Mouse (Mus musculus) forebrain, embryonic 10.5 days (tissue): ENCODE data around the gene Hyou1. TPM values are rescaled to one million over a fixed set of nuclear protein-coding genes. Genes with fewer than 3 reads are reported as not detected.
A peak's percentile ranks its signal among the peaks of the same experiment; 100 is the strongest.

ENCODE experiments used
- DNase-seq: peaks from one replicate; pipeline ENCODE4 v3.0.0-alpha.2; 2017; ENCODE audit warnings: low spot score; ENCODE audit errors: extremely low spot score
- H3K27ac ChIP-seq: fragments of 300-500 bp; sonication (generic); 2 replicates; pipeline ENCODE4 v1.5.1; 2016; ENCODE audit warnings: mild to moderate bottlenecking
- H3K27me3 ChIP-seq: fragments of 300-500 bp; sonication (generic); 2 replicates; pipeline ENCODE4 v1.6.1; 2016; ENCODE audit warnings: mild to moderate bottlenecking; ENCODE audit not compliant: poor library complexity, severe bottlenecking
- H3K36me3 ChIP-seq: fragments of 300-500 bp; sonication (generic); replicated peaks from 2 replicates; pipeline ENCODE4 v1.6.1; 2016; ENCODE audit warnings: mild to moderate bottlenecking, moderate library complexity
- H3K4me1 ChIP-seq: fragments of 300-500 bp; sonication (generic); 2 replicates; pipeline ENCODE4 v1.6.1; 2016
- H3K4me3 ChIP-seq: fragments of 300-500 bp; sonication (generic); 2 replicates; pipeline ENCODE4 v1.5.1; 2016; ENCODE audit warnings: mild to moderate bottlenecking, moderate library complexity
- H3K9me3 ChIP-seq: fragments of 300-500 bp; sonication (generic); 2 replicates; pipeline ENCODE4 v1.6.1; 2016; ENCODE audit warnings: mild to moderate bottlenecking, moderate library complexity
- WGBS: fragments of 180-500 bp; shearing (Covaris S2); methylation state at CpG from one replicate; pipeline ENCODE4 v1.1.7; 2016; 5-methylcytosine and 5-hydroxymethylcytosine counted together
- polyA plus RNA-seq: library from polyadenylated mRNA; unstranded; fragments of >200 nt; fragmentation: Nextera tagmentation; extraction: Ambion mirVana; gene quantifications from 2 replicates; pipeline ENCODE4 v1.2.1, GENCODE M21; 2016

The Hyou1 gene
- polyA plus RNA-seq, 1 experiment from 2014 or later, result 38.7 TPM

GRCm38 (mm10) chr9:44342173-44342572 is 37.1 kb upstream of the Hyou1 start:
- H3K36me3 ChIP-seq, result peaks cover 66% of the 10 kb centered on the region
- no peak for DNase-seq

GRCm38 (mm10) chr9:44342605-44343004 is 36.7 kb upstream of the Hyou1 start:
- Histone ChIP-seq H3K4me3 (peak overlapping the region; percentile 88), H3K27ac (peak overlapping the region; percentile 97), H3K4me1 (peaks cover 32% of the 10 kb centered on the region), H3K36me3 (peaks cover 66% of the 10 kb centered on the region), H3K9me3 (no peaks in the 10 kb centered on the region), H3K27me3 (no peaks in the 10 kb centered on the region)
- no peak for DNase-seq
- 96% methylated on average over 1 of the region's 1 CpGs for WGBS

More at GRCm38 (mm10) chr9:44342173-44342572, 37.1 kb upstream of the Hyou1 start:
- Histone ChIP-seq H3K27me3 (no peaks in the 10 kb centered on the region), H3K4me1 (peaks cover 36% of the 10 kb centered on the region), H3K27ac (peak overlapping the region; percentile 97), H3K9me3 (no peaks in the 10 kb centered on the region), H3K4me3 (peak overlapping the region; percentile 88)
- 81% methylated on average over 3 of the region's 3 CpGs for WGBS

- WGBS, result 14% methylated on average over 6 of the region's 6 CpGs
- H3K9me3 ChIP-seq, result no peaks in the 10 kb centered on the region
- peaks cover 66% of the 10 kb centered on the region for H3K36me3 ChIP-seq
- H3K4me3 ChIP-seq, result peak overlapping the region; percentile 88
- no peaks in the 10 kb centered on the region for H3K27me3 ChIP-seq
- H3K27ac ChIP-seq, result peak overlapping the region; percentile 97
- peaks cover 29% of the 10 kb centered on the region for H3K4me1 ChIP-seq
- no peak for DNase-seq
Measured at GRCm38 (mm10) chr9:44343290-44343689, 36.0 kb upstream of the Hyou1 start.

DNA sequence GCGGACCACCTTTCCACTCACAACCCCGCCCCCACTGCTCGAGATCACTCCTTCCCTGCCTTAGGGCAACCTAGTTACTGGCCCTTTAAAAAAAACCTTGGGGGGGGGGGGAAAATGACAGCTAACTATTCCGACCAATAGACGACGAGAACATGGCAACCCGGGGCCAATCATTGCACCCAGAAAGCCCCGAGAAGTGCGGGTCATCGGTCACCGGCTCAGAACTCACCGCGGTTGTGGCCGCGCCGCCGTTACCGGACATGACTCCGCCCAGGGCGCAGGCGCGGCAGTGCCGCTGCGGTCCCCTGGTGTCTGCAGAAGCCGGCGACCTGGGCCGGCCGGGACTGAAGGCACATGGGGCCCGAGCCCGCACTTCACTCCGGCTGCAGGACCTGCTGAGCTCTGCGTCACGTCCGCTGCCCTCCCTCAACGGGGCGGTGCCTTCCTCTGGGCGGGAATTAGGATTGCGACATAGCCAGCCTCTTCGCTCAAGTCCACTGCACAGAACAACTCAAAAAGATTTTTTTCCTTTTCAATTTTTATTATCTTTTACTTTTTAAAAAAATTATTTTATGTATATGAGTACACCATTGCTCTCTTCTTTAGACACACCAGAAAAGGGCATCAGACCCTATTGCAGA is 35.4 kb upstream of the Hyou1 start, which contains the start of gene Hmbs:
Gene Hmbs, minus strand, starts transcription at position 448 of the 641 bp plus-strand sequence.
- Histone ChIP-seq H3K27me3 (no peaks in the 10 kb centered on the region), H3K4me3 (peak within 1 kb of the TSS; percentile 88), H3K9me3 (no peaks in the 10 kb centered on the region), H3K36me3 (peaks cover 66% of the 10 kb centered on the region), H3K4me1 (peaks cover 29% of the 10 kb centered on the region), H3K27ac (peak within 1 kb of the TSS; percentile 97)
- WGBS, result 0% methylated on average over 39 of the region's 39 CpGs
- DNase-seq, result peak; percentile 94

GRCm38 (mm10) chr9:44345570-44346433 is 33.5 kb upstream of the Hyou1 start:
- no peak overlapping the region for H3K27ac ChIP-seq
- peaks cover 29% of the 10 kb centered on the region for H3K4me1 ChIP-seq
- WGBS, result 92% methylated on average over 6 of the region's 6 CpGs
- no peaks in the 10 kb centered on the region for H3K27me3 ChIP-seq
- H3K36me3 ChIP-seq, result peaks cover 67% of the 10 kb centered on the region
- no peak overlapping the region for H3K4me3 ChIP-seq
- no peaks in the 10 kb centered on the region for H3K9me3 ChIP-seq
- no peak for DNase-seq

DNA sequence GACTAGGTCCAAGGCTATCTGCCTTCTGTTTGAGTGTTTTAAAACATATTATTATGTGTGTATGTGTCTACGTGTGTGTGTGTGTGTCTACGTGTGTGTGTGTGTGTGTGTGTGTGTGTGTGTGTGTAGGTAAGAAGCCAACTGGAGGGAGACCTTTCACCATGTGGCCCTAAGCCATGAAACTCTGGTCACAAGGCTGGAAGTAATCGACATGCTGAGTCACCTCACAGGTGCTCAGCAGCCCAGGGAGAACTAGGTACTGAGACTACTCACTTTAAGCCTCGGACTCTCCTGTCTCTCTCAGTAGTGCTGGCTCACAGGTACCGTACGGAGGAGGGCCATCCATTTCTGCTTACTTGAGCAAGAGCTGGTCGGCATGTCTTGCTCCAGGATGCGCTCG is 32.1 kb upstream of the Hyou1 start:
- peaks cover 22% of the 10 kb centered on the region for H3K4me1 ChIP-seq
- 89% methylated on average over 9 of the region's 9 CpGs for WGBS
- H3K9me3 ChIP-seq, result no peaks in the 10 kb centered on the region
- no peak overlapping the region for H3K4me3 ChIP-seq
- no peak for DNase-seq
- no peak overlapping the region for H3K27ac ChIP-seq
- no peaks in the 10 kb centered on the region for H3K27me3 ChIP-seq
- peaks cover 68% of the 10 kb centered on the region for H3K36me3 ChIP-seq

- peaks cover 18% of the 10 kb centered on the region for H3K4me1 ChIP-seq
- 89% methylated on average over 4 of the region's 4 CpGs for WGBS
- no peak overlapping the region for H3K27ac ChIP-seq
- DNase-seq, result no peak
- H3K27me3 ChIP-seq, result no peaks in the 10 kb centered on the region
- H3K4me3 ChIP-seq, result no peak overlapping the region
- peaks cover 72% of the 10 kb centered on the region for H3K36me3 ChIP-seq
- H3K9me3 ChIP-seq, result no peaks in the 10 kb centered on the region
Measured at GRCm38 (mm10) chr9:44347621-44348020, 31.7 kb upstream of the Hyou1 start.

DNA sequence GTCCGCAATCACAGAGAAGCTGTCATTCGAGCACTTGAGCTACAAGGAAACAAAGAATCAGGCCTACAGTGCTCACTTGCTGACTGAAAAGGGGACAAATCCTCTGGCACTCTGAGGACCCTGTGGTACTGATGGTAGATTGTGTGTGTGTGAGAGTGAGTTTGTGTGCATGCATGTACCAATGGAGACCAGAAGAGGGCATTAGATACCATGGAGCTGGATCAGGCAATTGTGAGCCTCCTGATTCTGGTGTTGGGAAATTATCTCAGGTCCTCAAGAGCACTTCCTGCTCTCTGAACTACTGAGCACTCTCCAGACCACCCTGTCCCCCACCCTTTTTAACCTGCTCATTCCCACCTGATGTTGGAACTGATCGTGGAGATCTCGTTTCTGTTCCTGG is 30.7 kb upstream of the Hyou1 start:
- Histone ChIP-seq H3K4me1 (peaks cover 9% of the 10 kb centered on the region), H3K27ac (no peak overlapping the region), H3K27me3 (no peaks in the 10 kb centered on the region), H3K4me3 (no peak overlapping the region), H3K36me3 (peaks cover 81% of the 10 kb centered on the region), H3K9me3 (no peaks in the 10 kb centered on the region)
- no peak for DNase-seq
- 95% methylated on average over 4 of the region's 4 CpGs for WGBS

GRCm38 (mm10) chr9:44351396-44351795 is 27.9 kb upstream of the Hyou1 start:
- Histone ChIP-seq H3K4me1 (no peaks in the 10 kb centered on the region), H3K27me3 (no peaks in the 10 kb centered on the region), H3K9me3 (no peaks in the 10 kb centered on the region), H3K4me3 (no peak overlapping the region), H3K27ac (no peak overlapping the region), H3K36me3 (peaks cover 100% of the 10 kb centered on the region)
- 93% methylated on average over 4 of the region's 4 CpGs for WGBS
- no peak for DNase-seq

DNA sequence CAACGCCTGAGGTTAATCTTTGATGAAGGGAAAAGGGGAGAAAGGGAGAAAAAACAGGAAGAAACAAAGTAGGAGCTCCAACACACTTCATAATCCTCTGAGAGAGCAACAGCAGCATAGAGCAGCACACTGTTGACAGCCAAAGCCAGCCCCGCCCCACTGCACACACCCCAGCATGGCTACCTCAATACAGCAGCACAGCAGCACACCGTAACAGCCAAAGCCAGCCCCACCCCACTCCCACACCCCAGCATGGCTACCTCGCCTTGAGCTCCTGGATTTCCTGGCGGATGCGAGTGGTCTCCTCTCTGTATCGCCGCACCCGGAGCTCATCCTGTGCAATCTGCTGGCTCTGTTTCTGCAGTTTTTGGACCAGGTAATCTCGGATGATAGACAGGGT is 27.0 kb upstream of the Hyou1 start:
- Histone ChIP-seq H3K27me3 (no peaks in the 10 kb centered on the region), H3K4me3 (no peak overlapping the region), H3K9me3 (no peaks in the 10 kb centered on the region), H3K4me1 (no peaks in the 10 kb centered on the region), H3K27ac (no peak overlapping the region), H3K36me3 (peaks cover 100% of the 10 kb centered on the region)
- DNase-seq, result no peak
- WGBS, result 92% methylated on average over 10 of the region's 10 CpGs

GRCm38 (mm10) chr9:44353142-44353541 is 26.1 kb upstream of the Hyou1 start:
- 94% methylated on average over 6 of the region's 6 CpGs for WGBS

GRCm38 (mm10) chr9:44357207-44357606 is 22.1 kb upstream of the Hyou1 start:
- H3K9me3 ChIP-seq, result no peaks in the 10 kb centered on the region
- H3K27me3 ChIP-seq, result no peaks in the 10 kb centered on the region
- no peak overlapping the region for H3K27ac ChIP-seq
- H3K4me3 ChIP-seq, result no peak overlapping the region
- WGBS, result 76% methylated on average over 4 of the region's 4 CpGs
- peaks cover 76% of the 10 kb centered on the region for H3K36me3 ChIP-seq
- H3K4me1 ChIP-seq, result peaks cover 8% of the 10 kb centered on the region
- no peak for DNase-seq

More at GRCm38 (mm10) chr9:44353142-44353541, 26.1 kb upstream of the Hyou1 start:
- Histone ChIP-seq H3K4me3 (no peak overlapping the region), H3K36me3 (peaks cover 100% of the 10 kb centered on the region), H3K27me3 (no peaks in the 10 kb centered on the region), H3K27ac (no peak overlapping the region), H3K9me3 (no peaks in the 10 kb centered on the region), H3K4me1 (no peaks in the 10 kb centered on the region)
- DNase-seq, result no peak
